8 mouse cellular contexts compared by ENCODE assay signal in genomic region chr3:94658740-94659095, GRCm38 (mm10). TPM values are rescaled to one million over a fixed set of nuclear protein-coding genes. Genes with fewer than 3 reads are reported as not detected.
DNase-seq lines count a peak whose midpoint lies in the region; ATAC-seq and TF ChIP-seq lines count a peak whose summit lies in the region.
"Not testable (repeated sequence)": the region's sequence is repeated elsewhere in the genome, so short reads cannot be mapped to it uniquely, and the experiment has no call there.

Tuft1 (minus strand) TSS chr3:94658872.

- 0% methylated on average over 17 of the region's 33 CpGs for WGBS in hindbrain, embryonic 11.5 days
- 0% methylated on average over 18 of the region's 33 CpGs for WGBS in neural tube, embryonic 11.5 days
- 0% methylated on average over 20 of the region's 33 CpGs for WGBS in stomach, postnatal 0 days

- not testable (repeated sequence) for H3K27me3 ChIP-seq in ES-Bruce4 (ENCODE audit: control insufficient read depth, insufficient read depth, low read length, poor library complexity, severe bottlenecking); hindbrain, embryonic 11.5 days (ENCODE audit: control insufficient read depth, insufficient read depth, low read length); neural tube, embryonic 11.5 days (ENCODE audit: control insufficient read depth, insufficient read depth, low read length); stomach, postnatal 0 days (ENCODE audit: control insufficient read depth, insufficient read depth, low read length)

- not testable (repeated sequence) for TF ChIP-seq POLR2A in ES-Bruce4 (IDR thresholded peaks at IDR 0.05; ENCODE audit: insufficient read depth, low read length)

- peak; percentile 70 to 73 for DNase-seq in cerebellum, postnatal 14 days
- peak; percentile 73 for DNase-seq in gastrocnemius, adult 2 months
- DNase-seq in hindbrain, embryonic 11.5 days (ENCODE audit: low spot score); neural tube, embryonic 11.5 days (ENCODE audit: low spot score); stomach, postnatal 0 days (ENCODE audit: low spot score): not testable (repeated sequence)
- DNase-seq in layer of hippocampus, adult 18-20 months (ENCODE audit: low spot score in 2 of 2), result peak; percentile 13 to 43
- peak; percentile 89 for DNase-seq in lung, adult 18-20 months

- peak within 1 kb of the TSS; percentile 35 for H3K27ac ChIP-seq in ES-Bruce4 (ENCODE audit: insufficient read depth, low read length)
- H3K27ac ChIP-seq in gastrocnemius, adult 2 months; hindbrain, embryonic 11.5 days (ENCODE audit: low read depth, low read length); neural tube, embryonic 11.5 days (ENCODE audit: low read depth, low read length): not testable (repeated sequence)
- peak within 1 kb of the TSS; percentile 87 for H3K27ac ChIP-seq in stomach, postnatal 0 days (replicated peaks)

- not testable (repeated sequence) for H3K36me3 ChIP-seq in ES-Bruce4 (ENCODE audit: control insufficient read depth, insufficient read depth, low read length, poor library complexity, severe bottlenecking); hindbrain, embryonic 11.5 days (ENCODE audit: control insufficient read depth, insufficient read depth, low read length); neural tube, embryonic 11.5 days (ENCODE audit: control insufficient read depth, insufficient read depth, low read length); stomach, postnatal 0 days (ENCODE audit: control insufficient read depth, insufficient read depth, low read length)

- peak within 1 kb of the TSS; percentile 74 for H3K4me3 ChIP-seq in ES-Bruce4 (ENCODE audit: low read depth, low read length)
- peak within 1 kb of the TSS; percentile 65 for H3K4me3 ChIP-seq in gastrocnemius, adult 2 months
- peak within 1 kb of the TSS; percentile 29; the same call in 1 of the 2 replicates for H3K4me3 ChIP-seq in hindbrain, embryonic 11.5 days (ENCODE audit: low read depth, low read length)
- peak within 1 kb of the TSS; percentile 27; the same call in 1 of the 2 replicates for H3K4me3 ChIP-seq in neural tube, embryonic 11.5 days (ENCODE audit: low read depth, low read length)
- peak within 1 kb of the TSS; percentile 44 for H3K4me3 ChIP-seq in stomach, postnatal 0 days (ENCODE audit: low read depth, low read length)

- H3K9ac ChIP-seq in ES-Bruce4 (ENCODE audit: low read depth, poor library complexity, severe bottlenecking), result peak within 1 kb of the TSS; percentile 36; the same call in 1 of the 2 replicates
- H3K9ac ChIP-seq in hindbrain, embryonic 11.5 days (ENCODE audit: low read depth, low read length), result 0 out of 2 replicates have a peak within 1 kb of the TSS, but pooled peaks have one; percentile 37
- H3K9ac ChIP-seq in neural tube, embryonic 11.5 days (ENCODE audit: low read length), result not testable (repeated sequence)
- H3K9ac ChIP-seq in stomach, postnatal 0 days (ENCODE audit: low read length), result peak within 1 kb of the TSS; percentile 62

- not testable (repeated sequence) for TF ChIP-seq EP300 in ES-Bruce4 (IDR thresholded peaks at IDR 0.05; ENCODE audit: insufficient read depth, low read depth, low read length); stomach, postnatal 0 days (optimal IDR thresholded peaks at IDR 0.05)

- H3K4me1 ChIP-seq in ES-Bruce4 (ENCODE audit: control insufficient read depth, insufficient read depth, low read length); hindbrain, embryonic 11.5 days (replicated peaks; ENCODE audit: control insufficient read depth, insufficient read depth, low read length); neural tube, embryonic 11.5 days (ENCODE audit: control insufficient read depth, insufficient read depth, low read length); stomach, postnatal 0 days (replicated peaks; ENCODE audit: control insufficient read depth, insufficient read depth): not testable (repeated sequence)

- intact Hi-C loops in gastrocnemius, adult 2 months (cut with DNase I), result not testable (repeated sequence)

- TF ChIP-seq CTCF in ES-Bruce4 (IDR thresholded peaks at IDR 0.05; ENCODE audit: low read depth, low read length); gastrocnemius, adult 2 months (IDR thresholded peaks at IDR 0.05); stomach, postnatal 0 days (IDR thresholded peaks at IDR 0.05; ENCODE audit: low read depth): not testable (repeated sequence)

- H3K9me3 ChIP-seq in ES-Bruce4 (replicated peaks; ENCODE audit: control insufficient read depth, insufficient read depth, low read length, poor library complexity, severe bottlenecking); hindbrain, embryonic 11.5 days (ENCODE audit: control insufficient read depth, low read length); neural tube, embryonic 11.5 days (ENCODE audit: control insufficient read depth, low read length); stomach, postnatal 0 days (ENCODE audit: control insufficient read depth, low read length): not testable (repeated sequence)

- peak; percentile 93 for ATAC-seq in hindbrain, embryonic 11.5 days (ENCODE audit: low FRiP score)
- peak; percentile 88 for ATAC-seq in neural tube, embryonic 11.5 days (ENCODE audit: insufficient read depth, low FRiP score, low TSS enrichment)
- peak; percentile 92 for ATAC-seq in stomach, postnatal 0 days (ENCODE audit: low FRiP score, low TSS enrichment)

- peak within 1 kb of the TSS; percentile 45 for H3K4me2 ChIP-seq in hindbrain, embryonic 11.5 days (replicated peaks; ENCODE audit: low read depth, low read length)
- H3K4me2 ChIP-seq in neural tube, embryonic 11.5 days (ENCODE audit: low read depth), result peak within 1 kb of the TSS; percentile 55
- peak within 1 kb of the TSS; percentile 57 for H3K4me2 ChIP-seq in stomach, postnatal 0 days (replicated peaks; ENCODE audit: low read depth)

RNA-seq across cellular contexts. Expression of gene Tuft1, which starts in this region (rescaled TPM):
- 18.4 and 21.5 TPM in 2 replicates for polyA plus RNA-seq in ES-Bruce4 (2011; ENCODE audit: insufficient read depth, insufficient read length, low read depth, missing spikeins)
- total RNA-seq in gastrocnemius, adult 2 months (2021), result 1 to 10 TPM in 1 of 2 experiments, under 1 TPM in 1; 0.92 to 2.2 TPM
- polyA plus RNA-seq in hindbrain, embryonic 11.5 days (2014; fragmentation: Nextera tagmentation; extraction: Ambion mirVana), result 3.9 and 4.5 TPM in 2 replicates
- 1 to 10 TPM; 3.3 to 3.5 TPM for total RNA-seq in layer of hippocampus, adult 18-20 months (2021)
- 3.4 and 3.6 TPM in 2 replicates for polyA plus RNA-seq in neural tube, embryonic 11.5 days (2014; fragmentation: Nextera tagmentation; extraction: Ambion mirVana)
- polyA plus RNA-seq in stomach, postnatal 0 days (2015; fragmentation: Nextera tagmentation; extraction: Ambion mirVana), result 39.7 and 43.4 TPM in 2 replicates
